Mouse (Mus musculus): ENCODE results near the gene Tnip1. TPM values are rescaled to one million over a fixed set of nuclear protein-coding genes. Genes with fewer than 3 reads are reported as not detected.
A peak's percentile ranks its signal among the peaks of the same experiment; 100 is the strongest.

Gene Tnip1
- total and polyA plus RNA-seq, 3 experiments, result 8.1 to 19.7 TPM; not detected in 1

DNA sequence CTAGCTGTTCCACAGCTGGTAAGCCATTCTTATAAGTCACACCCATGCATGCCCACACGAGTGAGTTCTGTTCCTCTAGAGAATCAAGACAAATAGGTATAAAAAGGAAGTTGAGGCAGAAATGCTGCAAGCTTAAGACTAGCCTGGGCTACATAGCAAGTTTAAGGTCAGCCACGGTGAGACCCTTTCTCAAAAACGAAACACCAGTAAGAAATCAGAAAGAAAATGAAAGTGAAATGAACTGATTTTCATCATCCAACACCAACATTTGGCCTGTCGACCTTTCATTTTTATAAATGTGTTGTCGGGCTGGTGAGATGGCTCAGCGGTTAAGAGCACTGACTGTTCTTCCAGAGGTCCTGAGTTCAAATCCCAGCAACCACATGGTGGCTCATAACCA is 83.8 kb downstream of the Tnip1 start:
- Histone ChIP-seq H3K4me1 (ENCODE audit: control insufficient read depth in 1 of 2, insufficient read depth in 2 of 2, low read length in 2 of 2) (peaks cover 6 to 19% of the 10 kb centered on the region in 2 experiments), H3K36me3 (ENCODE audit: control insufficient read depth in 1 of 2, insufficient read depth in 2 of 2, low read length in 2 of 2) (peaks cover 0 to 2% of the 10 kb centered on the region in 2 experiments; a peak in 1 of 4 replicates), H3K4me3 (ENCODE audit: control insufficient read depth in 1 of 2, insufficient read depth in 1 of 2, low read depth in 2 of 2, low read length in 2 of 2) (peak overlapping the region in 1 of 2 experiments; percentile 49; a peak in 2 of 4 replicates), H3K27me3 (ENCODE audit: control insufficient read depth in 1 of 2, insufficient read depth in 2 of 2, low read length in 2 of 2) (no peaks in the 10 kb centered on the region), H3K9ac (ENCODE audit: control insufficient read depth, low read depth, low read length, poor library complexity, severe bottlenecking) (no peak overlapping the region), H3K79me2 (ENCODE audit: control insufficient read depth, insufficient read depth, low read length, poor library complexity) (no peaks in the 10 kb centered on the region), H3K27ac (ENCODE audit: control insufficient read depth, low read depth, low read length) (no peak overlapping the region), H3K9me3 (replicated peaks; ENCODE audit: insufficient read depth, low read length) (no peaks in the 10 kb centered on the region)
- DNase-seq (ENCODE audit: low read depth, low spot score), result no peak
- no peak for TF ChIP-seq JUND (IDR thresholded peaks at IDR 0.05; ENCODE audit: low read depth, low read length)
- 0 out of 2 replicates have a peak, but pooled peaks have one; percentile 6 for TF ChIP-seq ETS1 (IDR thresholded peaks at IDR 0.05; ENCODE audit: low read depth, low read length)

- Histone ChIP-seq H3K9ac (ENCODE audit: control insufficient read depth, low read depth, low read length, poor library complexity, severe bottlenecking) (no peak overlapping the region), H3K9me3 (replicated peaks; ENCODE audit: insufficient read depth, low read length) (no peaks in the 10 kb centered on the region), H3K79me2 (ENCODE audit: control insufficient read depth, insufficient read depth, low read length, poor library complexity) (no peaks in the 10 kb centered on the region), H3K4me3 (ENCODE audit: control insufficient read depth in 1 of 2, insufficient read depth in 1 of 2, low read depth in 2 of 2, low read length in 2 of 2) (no peak overlapping the region), H3K27ac (ENCODE audit: control insufficient read depth, low read depth, low read length) (no peak overlapping the region), H3K36me3 (ENCODE audit: control insufficient read depth in 1 of 2, insufficient read depth in 2 of 2, low read length in 2 of 2) (peaks cover 0 to 3% of the 10 kb centered on the region in 2 experiments; a peak in 2 of 4 replicates), H3K27me3 (ENCODE audit: control insufficient read depth in 1 of 2, insufficient read depth in 2 of 2, low read length in 2 of 2) (no peaks in the 10 kb centered on the region), H3K4me1 (ENCODE audit: control insufficient read depth in 1 of 2, insufficient read depth in 2 of 2, low read length in 2 of 2) (peaks cover 2 to 12% of the 10 kb centered on the region in 2 experiments; a peak in 3 of 4 replicates)
- no peak for TF ChIP-seq USF2 (IDR thresholded peaks at IDR 0.05; ENCODE audit: borderline replicate concordance in 1 of 2, insufficient read depth in 1 of 2, low read depth in 1 of 2, low read length in 2 of 2)
- TF ChIP-seq MXI1 (IDR thresholded peaks at IDR 0.05; ENCODE audit: low read depth, low read length), result no peak
- TF ChIP-seq ZKSCAN1 (IDR thresholded peaks at IDR 0.05; ENCODE audit: low read depth, low read length), result no peak
- TF ChIP-seq CHD2 (IDR thresholded peaks at IDR 0.05; ENCODE audit: low read length), result no peak
- no peak for TF ChIP-seq TAL1 (IDR thresholded peaks at IDR 0.05; ENCODE audit: low read length)
- no peak for TF ChIP-seq EP300 (IDR thresholded peaks at IDR 0.05; ENCODE audit: low read depth in 1 of 2, low read length in 2 of 2)
- no peak for DNase-seq (ENCODE audit: low read depth, low spot score)
Observed at GRCm38 (mm10) chr11:54876031-54876430, 86.7 kb downstream of the Tnip1 start.

DNA sequence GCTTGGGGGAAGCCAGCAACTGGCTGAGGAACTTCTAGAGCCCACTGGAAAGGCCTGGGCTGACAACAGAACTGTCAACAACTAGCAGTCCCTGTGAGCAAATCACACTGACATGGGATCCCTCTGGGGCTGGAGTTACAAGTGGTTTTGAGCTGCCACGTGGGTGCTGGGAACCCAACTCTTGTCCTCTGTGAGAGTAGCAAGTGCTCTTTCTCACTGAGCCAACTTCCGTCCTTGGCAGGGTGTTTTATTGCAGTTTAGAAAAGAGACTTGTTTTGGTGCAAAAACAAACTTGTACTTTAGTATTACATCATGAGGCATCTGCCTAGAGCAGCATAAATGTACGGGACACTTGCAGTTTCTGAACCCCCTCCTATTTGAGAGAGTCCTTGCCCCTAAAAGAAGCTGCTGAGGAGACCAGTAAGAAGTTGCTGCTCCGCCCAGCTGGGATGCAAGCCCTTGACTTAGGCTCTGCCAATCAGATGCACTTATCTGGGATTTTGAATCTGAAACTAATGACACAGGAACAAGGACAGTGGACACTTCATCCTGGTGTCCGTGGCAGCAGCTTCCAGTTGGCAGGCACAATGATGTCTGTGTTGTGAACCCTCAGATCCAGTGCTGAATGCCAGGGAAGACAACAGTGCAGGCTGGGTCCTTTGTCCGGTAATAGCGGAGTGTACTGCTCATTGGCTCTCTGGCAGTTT is 90.7 kb downstream of the Tnip1 start:
- no peak for DNase-seq (ENCODE audit: low read depth, low spot score)
- peaks cover 6 to 21% of the 10 kb centered on the region in 2 experiments for H3K36me3 ChIP-seq (ENCODE audit: control insufficient read depth in 1 of 2, insufficient read depth in 2 of 2, low read length in 2 of 2)

More for the DNA sequence above, 90.7 kb downstream of the Tnip1 start:
- H3K27me3 ChIP-seq (ENCODE audit: control insufficient read depth in 1 of 2, insufficient read depth in 2 of 2, low read length in 2 of 2), result no peaks in the 10 kb centered on the region
- no peaks in the 10 kb centered on the region for H3K9me3 ChIP-seq (replicated peaks; ENCODE audit: insufficient read depth, low read length)
- H3K27ac ChIP-seq (ENCODE audit: control insufficient read depth, low read depth, low read length), result no peak overlapping the region
- peaks cover 14% of the 10 kb centered on the region for H3K79me2 ChIP-seq (ENCODE audit: control insufficient read depth, insufficient read depth, low read length, poor library complexity)
- peaks cover 7 to 17% of the 10 kb centered on the region in 2 experiments for H3K4me1 ChIP-seq (ENCODE audit: control insufficient read depth in 1 of 2, insufficient read depth in 2 of 2, low read length in 2 of 2)
- no peak overlapping the region for H3K9ac ChIP-seq (ENCODE audit: control insufficient read depth, low read depth, low read length, poor library complexity, severe bottlenecking)
- H3K4me3 ChIP-seq (ENCODE audit: control insufficient read depth in 1 of 2, insufficient read depth in 1 of 2, low read depth in 2 of 2, low read length in 2 of 2), result no peak overlapping the region
- 0 out of 4 replicates have a peak, but pooled peaks of 1 of the 2 experiments have one; percentile 19 for TF ChIP-seq POLR2A (IDR thresholded peaks at IDR 0.05; ENCODE audit: control insufficient read depth in 1 of 2, insufficient read depth in 1 of 2, low read depth in 1 of 2, low read length in 2 of 2, poor library complexity in 1 of 2)
- TF ChIP-seq RCOR1 (IDR thresholded peaks at IDR 0.05; ENCODE audit: low read depth, low read length), result no peak
